Mouse (Mus musculus): Measurements from ENCODE around the gene Tut4. TPM values are rescaled to one million over a fixed set of nuclear protein-coding genes. Genes with fewer than 3 reads are reported as not detected.

Gene Tut4
- polyA plus RNA-seq, 2 experiments: 59.1 to 197 TPM

DNA sequence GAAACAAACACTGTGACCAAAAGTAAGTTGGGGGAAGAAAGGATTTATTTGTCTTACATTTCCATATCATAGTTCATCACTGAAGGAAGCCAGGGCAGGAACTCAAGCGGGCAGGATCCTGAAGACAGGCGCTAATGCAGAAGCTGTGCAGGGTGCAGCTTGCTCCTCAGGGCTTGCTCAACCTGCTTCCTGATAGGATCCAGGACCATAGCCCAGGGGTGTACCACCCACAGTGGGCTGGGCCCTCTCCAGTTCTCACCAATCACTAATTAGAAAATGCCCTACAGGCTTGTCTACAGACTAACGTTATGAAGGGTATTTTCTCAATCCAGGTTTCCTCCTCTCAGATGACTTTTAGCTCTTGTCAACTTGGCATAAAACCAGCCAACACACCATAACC, 23.6 kb upstream of the Tut4 start:
- ATAC-seq (ENCODE audit: low FRiP score, low read depth) (no peak), DNase-seq (ENCODE audit: low spot score) (no peak)
- Histone ChIP-seq H3K27me3 (ENCODE audit: control insufficient read depth, insufficient read depth, low read length) (no peaks in the 10 kb centered on the region), H3K36me3 (ENCODE audit: control insufficient read depth, insufficient read depth, low read length) (no peaks in the 10 kb centered on the region), H3K4me1 (ENCODE audit: control insufficient read depth, insufficient read depth, low read length) (peaks cover 32% of the 10 kb centered on the region), H3K9ac (ENCODE audit: low read depth, low read length, severe bottlenecking) (no peak overlapping the region), H3K9me3 (ENCODE audit: control insufficient read depth, low read length) (no peaks in the 10 kb centered on the region), H3K4me2 (replicated peaks; ENCODE audit: low read depth, low read length, severe bottlenecking) (no peak overlapping the region), H3K27ac (replicated peaks; ENCODE audit: low read depth, low read length) (no peak overlapping the region), H3K4me3 (replicated peaks; ENCODE audit: low read length) (no peak overlapping the region)
- TF ChIP-seq POLR2A (IDR thresholded peaks at IDR 0.05; ENCODE audit: borderline replicate concordance, extremely low read depth, insufficient read depth, insufficient read length): no peak
- WGBS: 57% methylated on average over 3 of the region's 3 CpGs

GRCm38 (mm10) chr4:108436225-108436624, 23.0 kb upstream of the Tut4 start:
- Histone ChIP-seq H3K4me2 (replicated peaks; ENCODE audit: low read depth, low read length, severe bottlenecking) (no peak overlapping the region), H3K4me1 (ENCODE audit: control insufficient read depth, insufficient read depth, low read length) (peaks cover 27% of the 10 kb centered on the region), H3K27me3 (ENCODE audit: control insufficient read depth, insufficient read depth, low read length) (no peaks in the 10 kb centered on the region), H3K9ac (ENCODE audit: low read depth, low read length, severe bottlenecking) (no peak overlapping the region), H3K9me3 (ENCODE audit: control insufficient read depth, low read length) (no peaks in the 10 kb centered on the region), H3K36me3 (ENCODE audit: control insufficient read depth, insufficient read depth, low read length) (no peaks in the 10 kb centered on the region), H3K27ac (replicated peaks; ENCODE audit: low read depth, low read length) (no peak overlapping the region), H3K4me3 (replicated peaks; ENCODE audit: low read length) (no peak overlapping the region)
- no peak for TF ChIP-seq POLR2A (IDR thresholded peaks at IDR 0.05; ENCODE audit: borderline replicate concordance, extremely low read depth, insufficient read depth, insufficient read length)
- WGBS: 43% methylated on average over 1 of the region's 1 CpGs
- DNase-seq (ENCODE audit: low spot score): no peak
- ATAC-seq (ENCODE audit: low FRiP score, low read depth): no peak

GRCm38 (mm10) chr4:108438082-108438840, 21.0 kb upstream of the Tut4 start:
- Histone ChIP-seq H3K36me3 (ENCODE audit: control insufficient read depth, insufficient read depth, low read length) (no peaks in the 10 kb centered on the region), H3K4me3 (replicated peaks; ENCODE audit: low read length) (no peak overlapping the region), H3K27me3 (ENCODE audit: control insufficient read depth, insufficient read depth, low read length) (no peaks in the 10 kb centered on the region), H3K9ac (ENCODE audit: low read depth, low read length, severe bottlenecking) (no peak overlapping the region), H3K4me2 (replicated peaks; ENCODE audit: low read depth, low read length, severe bottlenecking) (no peak overlapping the region), H3K4me1 (ENCODE audit: control insufficient read depth, insufficient read depth, low read length) (peaks cover 8% of the 10 kb centered on the region), H3K9me3 (ENCODE audit: control insufficient read depth, low read length) (no peaks in the 10 kb centered on the region), H3K27ac (replicated peaks; ENCODE audit: low read depth, low read length) (no peak overlapping the region)
- WGBS: 48% methylated on average over 6 of the region's 6 CpGs
- no peak for DNase-seq (ENCODE audit: low spot score)
- TF ChIP-seq POLR2A (IDR thresholded peaks at IDR 0.05; ENCODE audit: borderline replicate concordance, extremely low read depth, insufficient read depth, insufficient read length): no peak
- ATAC-seq (ENCODE audit: low FRiP score, low read depth): no peak

GRCm38 (mm10) chr4:108448091-108448490, 11.1 kb upstream of the Tut4 start:
- no peak overlapping the region for H3K27ac ChIP-seq (replicated peaks; ENCODE audit: low read depth, low read length)
- TF ChIP-seq POLR2A (IDR thresholded peaks at IDR 0.05; ENCODE audit: borderline replicate concordance, extremely low read depth, insufficient read depth, insufficient read length): no peak
- H3K4me2 ChIP-seq (replicated peaks; ENCODE audit: low read depth, low read length, severe bottlenecking): no peak overlapping the region
- H3K4me1 ChIP-seq (ENCODE audit: control insufficient read depth, insufficient read depth, low read length): no peaks in the 10 kb centered on the region
- no peak for ATAC-seq (ENCODE audit: low FRiP score, low read depth)
- no peak for DNase-seq (ENCODE audit: low spot score)
- H3K9me3 ChIP-seq (ENCODE audit: control insufficient read depth, low read length): no peaks in the 10 kb centered on the region
- H3K36me3 ChIP-seq (ENCODE audit: control insufficient read depth, insufficient read depth, low read length): no peaks in the 10 kb centered on the region
- H3K4me3 ChIP-seq (replicated peaks; ENCODE audit: low read length): no peak overlapping the region
- no peak overlapping the region for H3K9ac ChIP-seq (ENCODE audit: low read depth, low read length, severe bottlenecking)
- no peaks in the 10 kb centered on the region for H3K27me3 ChIP-seq (ENCODE audit: control insufficient read depth, insufficient read depth, low read length)
- 59% methylated on average over 7 of the region's 7 CpGs for WGBS

DNA sequence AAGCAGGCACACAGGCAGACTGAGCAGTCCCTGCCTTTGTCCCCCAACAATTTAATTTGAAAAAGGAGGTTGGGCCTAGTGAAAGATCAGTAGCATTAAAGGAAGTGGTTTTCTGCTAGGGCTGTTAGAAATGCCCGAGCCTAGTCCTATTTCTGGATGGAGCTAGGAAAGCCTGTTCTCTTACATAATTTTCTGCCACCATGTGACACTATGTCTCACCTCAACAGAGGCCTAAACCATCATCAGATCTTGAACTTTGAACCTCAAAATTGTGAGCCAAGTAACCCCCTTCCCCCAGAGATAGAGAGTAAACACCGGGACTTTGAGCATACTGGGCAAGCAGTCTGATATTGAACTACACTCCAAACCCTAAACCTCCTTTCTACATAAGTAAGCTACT, 3.2 kb upstream of the Tut4 start:
- Histone ChIP-seq H3K4me1 (ENCODE audit: control insufficient read depth, insufficient read depth, low read length) (peaks cover 6% of the 10 kb centered on the region; the same call in 1 of the 2 replicates), H3K4me2 (replicated peaks; ENCODE audit: low read depth, low read length, severe bottlenecking) (no peak overlapping the region), H3K27ac (replicated peaks; ENCODE audit: low read depth, low read length) (no peak overlapping the region), H3K9me3 (ENCODE audit: control insufficient read depth, low read length) (no peaks in the 10 kb centered on the region), H3K36me3 (ENCODE audit: control insufficient read depth, insufficient read depth, low read length) (no peaks in the 10 kb centered on the region), H3K4me3 (replicated peaks; ENCODE audit: low read length) (no peak overlapping the region), H3K9ac (ENCODE audit: low read depth, low read length, severe bottlenecking) (no peak overlapping the region), H3K27me3 (ENCODE audit: control insufficient read depth, insufficient read depth, low read length) (no peaks in the 10 kb centered on the region)
- 77% methylated on average over 2 of the region's 2 CpGs for WGBS
- no peak for TF ChIP-seq POLR2A (IDR thresholded peaks at IDR 0.05; ENCODE audit: borderline replicate concordance, extremely low read depth, insufficient read depth, insufficient read length)
- ATAC-seq (ENCODE audit: low FRiP score, low read depth) (no peak), DNase-seq (ENCODE audit: low spot score) (no peak)

All from limb, embryonic 14.5 days (tissue).